Mouse (Mus musculus) megakaryocyte, adult 5-6 weeks (primary cell): ENCODE measurements around the gene Mx1. TPM values are rescaled to one million over a fixed set of nuclear protein-coding genes. Genes with fewer than 3 reads are reported as not detected.
A peak's percentile ranks its signal among the peaks of the same experiment; 100 is the strongest.

Source experiments
- ATAC-seq: 2 replicates; pipeline ENCODE4 v1.8.0; 2016; ENCODE audit warnings: mild to moderate bottlenecking, inconsistent platforms; ENCODE audit not compliant: poor library complexity, severe bottlenecking
- total RNA-seq, 2 experiments: library from RNA; stranded (forward) in 1 of 2; stranded (reverse) in 1 of 2; fragments of 153-499, 151-499 nt in 1 of 2; fragments of 221-1000, 200-1000 nt in 1 of 2; gene quantifications; 2 replicates each; pipeline versions ENCODE4 v1.2.3 to v1.2.4; 2015 to 2017

Gene Mx1
- total RNA-seq, 2 experiments from 2014 or later = 48.0 to 126 TPM

- no peak for ATAC-seq
Measured at GRCm38 (mm10) chr16:97447386-97447785, 15.3 kb downstream of the Mx1 start.

- ATAC-seq = peak; percentile 85
Measured at GRCm38 (mm10) chr16:97443670-97444263, 18.9 kb downstream of the Mx1 start.

DNA sequence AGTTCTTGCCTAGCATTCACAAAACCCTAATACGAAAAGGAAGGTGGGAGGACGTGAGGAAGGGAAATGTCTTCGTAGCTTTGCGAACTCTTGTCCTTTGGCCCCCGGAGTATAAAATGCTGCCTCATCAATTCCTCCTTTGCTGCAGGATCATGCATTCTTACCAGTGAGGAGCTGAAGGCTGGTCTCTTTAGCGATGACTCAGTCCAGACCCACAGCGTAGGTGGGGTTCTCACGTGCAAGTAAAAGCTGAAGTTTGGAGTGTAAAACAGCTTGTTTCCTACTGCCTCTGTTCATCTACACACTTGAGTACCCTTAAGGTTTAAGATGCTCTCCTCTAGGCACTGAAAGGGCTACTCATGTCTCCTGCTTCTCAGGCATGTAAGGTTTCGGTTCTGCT, 20.7 kb downstream of the Mx1 start:
- no peak for ATAC-seq

GRCm38 (mm10) chr16:97438191-97438590, 24.5 kb downstream of the Mx1 start:
- ATAC-seq = no peak

GRCm38 (mm10) chr16:97437448-97438056, 25.2 kb downstream of the Mx1 start:
- ATAC-seq = no peak

DNA sequence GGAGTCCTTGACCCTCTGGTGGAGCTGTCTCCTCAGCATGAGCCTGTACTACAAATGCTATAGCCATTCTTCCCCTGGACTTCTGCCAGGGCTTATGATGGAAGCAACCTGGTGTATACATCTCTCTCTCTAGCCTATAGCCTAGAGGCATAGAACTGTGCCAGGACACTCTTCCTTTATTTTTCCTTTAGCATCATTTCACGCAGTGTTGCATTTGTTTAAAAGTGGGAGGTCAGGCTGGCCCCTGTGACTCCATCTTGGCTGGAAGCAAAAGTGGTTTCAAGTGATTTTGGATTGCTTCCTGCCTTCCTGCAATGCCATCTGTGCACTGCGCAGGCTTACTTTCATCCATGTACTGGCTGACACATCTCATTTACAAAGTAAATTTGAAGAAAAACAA, 28.5 kb downstream of the Mx1 start:
- no peak for ATAC-seq

DNA sequence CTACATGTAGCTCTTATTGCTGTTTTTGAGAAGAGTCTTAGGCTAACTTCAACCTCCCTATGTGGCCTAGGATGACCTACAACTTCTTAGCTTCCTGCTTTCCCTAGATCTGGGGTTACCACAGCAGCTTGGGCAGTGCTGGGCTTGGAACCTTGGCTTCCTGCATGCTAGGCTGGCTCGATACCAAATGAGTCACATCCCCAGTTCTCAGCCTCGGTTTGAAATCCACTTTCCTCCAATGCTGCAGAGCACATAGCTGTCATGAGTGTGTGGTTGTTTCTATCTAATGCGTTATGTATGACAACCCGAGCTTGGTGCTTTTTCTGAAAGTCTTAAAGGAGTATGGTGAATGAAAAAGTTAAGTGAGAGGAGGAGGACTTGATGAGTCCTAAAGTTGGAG, 31.4 kb downstream of the Mx1 start:
- ATAC-seq = no peak

DNA sequence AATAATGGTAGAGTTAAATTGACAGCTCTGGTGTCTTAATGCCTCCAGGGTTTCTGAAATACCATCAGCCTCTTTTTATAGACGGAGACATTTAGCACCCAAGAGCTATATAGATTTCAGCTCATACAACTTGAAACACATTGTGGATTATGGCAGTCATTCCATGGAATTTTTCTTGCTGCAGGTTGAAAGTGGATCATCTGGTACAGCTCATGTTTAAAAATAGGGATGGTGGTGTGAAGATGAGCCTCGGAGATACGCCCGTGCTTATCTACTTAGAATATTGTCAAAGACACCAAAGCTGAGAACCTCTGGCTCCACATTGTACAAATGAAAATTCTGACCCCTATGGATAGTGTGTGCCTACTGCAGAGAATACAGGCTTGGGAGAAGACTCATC, 32.6 kb downstream of the Mx1 start:
- no peak for ATAC-seq

DNA sequence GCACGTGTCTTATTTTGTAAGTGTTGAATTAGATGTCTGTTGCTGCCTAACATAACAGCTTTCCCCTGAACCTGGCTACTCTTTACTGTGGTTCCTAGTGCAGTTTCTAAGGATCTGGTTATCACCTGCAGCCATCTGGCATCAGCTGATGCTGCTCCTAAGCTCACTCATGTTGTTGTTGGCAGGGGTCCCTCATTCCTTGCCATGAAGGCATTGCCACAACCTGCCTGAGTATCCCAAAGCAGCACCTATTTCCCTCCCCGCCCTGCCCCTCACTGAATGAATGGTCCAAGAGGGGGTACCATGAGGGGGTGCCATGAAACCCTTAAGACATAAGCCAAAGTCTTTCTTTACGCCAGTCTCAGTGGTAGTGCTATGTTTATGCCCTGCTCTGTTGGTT, 34.7 kb downstream of the Mx1 start:
- ATAC-seq = no peak

DNA sequence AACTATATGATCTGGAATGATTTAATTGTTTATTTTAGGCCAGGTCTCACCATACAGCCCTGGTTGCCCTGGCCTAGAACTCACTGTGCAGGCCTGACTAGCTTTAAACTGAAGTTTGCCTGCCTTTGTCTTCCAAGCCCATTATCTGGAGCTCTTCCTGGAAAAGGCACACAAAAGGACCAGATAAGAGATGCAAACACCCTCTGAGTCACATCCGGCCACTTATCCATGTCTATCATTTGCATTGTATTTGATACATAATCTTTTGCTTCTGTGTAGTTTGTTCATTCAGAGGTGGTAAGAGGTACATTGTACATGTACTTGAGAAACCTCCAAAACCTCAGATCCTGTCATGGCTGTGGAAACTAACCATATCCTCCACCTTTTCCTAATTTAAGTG, 39.1 kb downstream of the Mx1 start:
- no peak for ATAC-seq

DNA sequence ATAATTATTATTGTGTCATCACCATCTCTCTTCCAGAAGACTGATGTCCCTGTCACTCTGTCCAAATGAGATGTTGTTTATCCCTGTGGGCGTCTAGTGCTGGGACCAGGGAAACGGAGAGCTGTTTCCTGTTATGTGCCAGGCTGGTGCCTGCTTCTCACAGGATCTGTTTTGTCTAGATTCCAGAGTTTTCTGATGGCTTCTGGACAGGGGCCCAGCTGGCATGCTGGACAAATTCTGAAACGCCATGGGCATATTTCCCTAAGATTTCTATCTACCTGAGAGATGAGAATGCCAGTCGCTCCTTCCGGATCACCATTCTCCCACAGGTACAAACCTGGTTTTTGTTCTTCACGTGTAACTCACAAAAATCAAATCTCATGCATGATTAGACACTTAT, 41.0 kb downstream of the Mx1 start:
- ATAC-seq = no peak

GRCm38 (mm10) chr16:97418749-97419453, 43.8 kb downstream of the Mx1 start:
- ATAC-seq = 0 out of 2 replicates have a peak, but pooled peaks have one; percentile 21

DNA sequence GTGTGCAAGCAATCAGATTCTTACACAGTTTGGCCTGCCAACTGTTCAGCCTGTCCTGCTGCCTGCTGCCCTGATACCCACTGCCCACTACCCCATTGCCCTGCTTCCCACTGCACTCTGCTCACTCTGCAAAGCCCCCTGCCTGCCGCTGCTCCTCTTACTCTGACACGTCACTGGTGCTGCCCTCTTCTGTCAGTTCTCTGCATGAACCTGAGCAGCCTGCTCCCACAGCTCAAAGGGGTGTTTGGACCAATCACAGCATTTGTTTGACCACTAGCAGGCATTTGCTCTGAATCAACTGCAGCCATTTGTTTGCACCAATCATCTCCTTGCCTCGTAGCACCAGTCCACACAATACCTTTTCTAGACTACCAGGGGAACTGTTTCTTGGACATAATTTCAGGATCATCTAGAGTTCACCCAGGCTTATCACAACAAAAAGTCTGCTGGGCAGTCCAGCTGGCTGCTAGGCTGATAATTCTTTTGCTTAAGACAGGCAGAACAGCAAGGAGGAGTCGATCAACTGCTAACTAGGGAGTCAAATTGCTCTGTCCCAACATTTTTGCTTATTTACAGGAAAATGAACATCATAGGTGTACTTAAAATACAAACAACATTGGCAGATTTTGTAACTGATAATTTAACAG, 44.7 kb downstream of the Mx1 start:
- ATAC-seq = 0 out of 2 replicates have a peak, but pooled peaks have one; percentile 33

GRCm38 (mm10) chr16:97405476-97406012, 57.2 kb downstream of the Mx1 start:
- ATAC-seq = no peak

DNA sequence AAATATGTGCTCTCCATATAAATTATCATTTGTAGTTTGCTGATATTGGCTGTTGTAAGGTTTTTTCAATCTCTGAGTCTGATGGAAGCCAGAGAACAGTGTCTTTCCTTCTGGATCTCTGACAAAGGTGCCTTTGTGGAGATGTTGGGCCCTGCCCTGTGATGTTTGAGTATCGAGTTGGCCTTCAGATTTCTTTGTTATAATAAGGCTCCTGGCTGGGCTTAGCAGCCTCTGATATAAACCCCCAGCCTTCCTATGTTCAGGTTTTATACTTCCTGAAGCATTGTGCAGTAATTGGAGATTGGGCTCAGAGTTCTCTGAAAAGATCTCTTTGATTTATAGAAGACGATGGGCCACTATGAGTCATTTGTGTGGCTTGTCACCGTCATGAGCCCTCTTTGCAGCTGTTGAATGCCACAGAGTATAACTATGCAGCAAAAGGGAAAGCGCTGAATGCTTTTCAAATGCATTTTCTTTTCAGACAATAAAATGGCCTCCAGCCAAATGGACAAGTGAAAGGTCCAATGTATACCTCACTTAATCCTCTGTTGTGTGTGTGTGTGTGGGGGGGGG, 60.4 kb downstream of the Mx1 start:
- no peak for ATAC-seq

GRCm38 (mm10) chr16:97401741-97402140, 61.0 kb downstream of the Mx1 start:
- ATAC-seq = no peak

DNA sequence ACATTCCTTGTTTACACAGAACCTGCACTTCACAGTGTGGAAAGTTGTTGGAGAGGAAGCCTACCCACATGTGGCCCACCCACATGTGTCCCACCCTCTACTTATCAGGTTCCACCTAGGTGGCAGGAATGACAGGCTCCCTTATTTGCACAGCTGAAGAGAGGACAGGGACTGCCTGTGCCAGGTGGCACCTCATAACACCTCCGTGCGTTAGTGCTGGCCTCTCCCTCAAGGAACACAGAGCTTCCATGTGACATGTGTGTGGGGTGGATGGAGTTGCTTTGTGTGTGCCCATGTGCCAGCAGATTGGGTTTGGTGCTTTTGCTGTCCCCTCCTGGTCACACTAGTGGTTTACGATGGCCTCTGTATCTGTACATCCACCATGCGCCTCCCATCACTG, 62.7 kb downstream of the Mx1 start:
- ATAC-seq = no peak

GRCm38 (mm10) chr16:97397945-97398531, 64.7 kb downstream of the Mx1 start:
- no peak for ATAC-seq
